Mouse (Mus musculus): Measurements from ENCODE around the gene Rft1.

DNA sequence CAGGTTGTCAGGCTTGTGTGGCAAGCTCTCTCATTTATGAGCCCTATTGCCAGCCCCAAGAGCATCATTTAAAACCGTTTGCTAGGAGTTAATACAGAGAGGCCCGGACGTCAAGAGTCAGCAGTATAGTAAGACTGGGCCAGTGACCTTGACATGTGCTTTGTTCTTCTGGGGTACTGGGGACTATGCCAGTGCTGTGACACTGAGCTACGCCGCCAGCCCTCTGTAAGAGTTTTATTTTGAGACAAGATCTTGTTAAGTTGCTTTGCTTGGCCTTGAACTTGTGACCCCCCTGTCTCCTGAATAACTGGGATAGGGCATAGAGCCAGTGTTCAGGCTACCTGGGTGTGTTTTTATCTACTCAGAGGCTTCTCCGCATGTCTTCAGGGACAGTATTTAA is 38.3 kb downstream of the Rft1 start:
- TF ChIP-seq POLR2A (IDR thresholded peaks at IDR 0.05; ENCODE audit: borderline replicate concordance, low read depth, low read length), result no peak
- no peak for TF ChIP-seq CTCF (IDR thresholded peaks at IDR 0.05; ENCODE audit: low read depth, low read length)
